Mouse (Mus musculus) kidney, adult 11 months (tissue): ENCODE data around the gene Dguok.

Source experiments
- DNase-seq: peaks from one replicate; pipeline ENCODE4 v3.0.0; 2022

Dguok gene

GRCm38 (mm10) chr6:83496753-83497710 is 9.7 kb downstream of the Dguok start:
- DNase-seq, result peak; percentile 75

DNA sequence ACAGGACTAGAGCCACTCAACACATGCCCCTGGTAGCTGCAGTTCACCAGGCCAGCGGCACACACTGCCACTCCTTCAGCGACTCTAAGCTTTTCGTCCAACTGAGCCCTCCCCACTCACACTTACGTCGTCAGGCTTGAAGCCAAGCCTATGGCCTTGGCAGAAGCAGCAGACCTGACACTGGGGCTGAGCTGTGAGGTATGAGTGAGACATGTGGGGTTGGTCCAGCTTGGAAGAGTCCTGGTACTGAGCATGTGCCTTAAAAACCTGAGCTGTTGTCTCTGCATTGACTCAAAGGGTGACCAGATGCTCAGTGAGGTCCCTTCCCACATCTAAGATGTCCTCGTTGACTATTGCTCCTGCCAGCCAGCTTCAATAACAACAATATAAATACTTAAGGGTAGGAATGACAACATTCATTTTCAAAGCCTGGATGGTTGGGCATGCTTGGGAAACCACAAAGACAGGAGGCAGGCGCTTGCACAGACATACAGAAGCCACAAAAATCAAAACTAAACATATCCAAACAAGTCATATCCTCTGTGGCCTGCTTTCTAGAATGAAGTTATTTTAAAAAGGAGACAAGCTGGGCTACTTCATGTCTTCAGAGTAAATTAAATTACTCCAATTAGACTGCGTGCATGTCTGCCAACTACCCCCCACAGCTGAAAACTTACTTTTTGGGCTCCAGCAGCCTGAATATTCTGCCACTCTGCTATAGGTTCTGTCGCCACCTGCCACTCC is 10.6 kb downstream of the Dguok start:
- no peak for DNase-seq

- no peak for DNase-seq
These were observed 16.1 kb downstream of the Dguok start for GRCm38 (mm10) chr6:83490622-83491021.

DNA sequence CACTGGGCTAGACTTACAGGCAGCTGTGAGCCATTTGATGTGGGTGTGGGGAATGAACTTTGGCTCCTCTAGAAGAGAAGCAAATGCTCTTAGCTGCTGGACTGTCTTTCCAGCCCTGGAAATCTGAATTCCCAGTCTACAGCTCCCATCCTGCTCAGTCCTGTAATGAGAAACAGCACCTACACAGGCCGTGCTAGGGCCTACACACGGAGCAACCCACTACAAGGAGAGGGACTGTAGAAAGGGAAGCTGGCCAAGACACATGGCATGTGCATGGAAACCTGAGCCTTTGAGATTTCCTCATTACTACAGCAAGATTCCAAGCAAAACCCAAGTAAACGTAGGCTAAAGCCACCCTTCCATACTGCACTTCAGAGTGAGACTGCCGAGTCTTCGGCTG is 18.6 kb downstream of the Dguok start:
- no peak for DNase-seq

- no peak for DNase-seq
These were observed 19.5 kb downstream of the Dguok start for GRCm38 (mm10) chr6:83487298-83487697.

GRCm38 (mm10) chr6:83485854-83486253 is 20.9 kb downstream of the Dguok start:
- no peak for DNase-seq

- no peak for DNase-seq
These were observed 23.0 kb downstream of the Dguok start for GRCm38 (mm10) chr6:83483776-83484175.

DNA sequence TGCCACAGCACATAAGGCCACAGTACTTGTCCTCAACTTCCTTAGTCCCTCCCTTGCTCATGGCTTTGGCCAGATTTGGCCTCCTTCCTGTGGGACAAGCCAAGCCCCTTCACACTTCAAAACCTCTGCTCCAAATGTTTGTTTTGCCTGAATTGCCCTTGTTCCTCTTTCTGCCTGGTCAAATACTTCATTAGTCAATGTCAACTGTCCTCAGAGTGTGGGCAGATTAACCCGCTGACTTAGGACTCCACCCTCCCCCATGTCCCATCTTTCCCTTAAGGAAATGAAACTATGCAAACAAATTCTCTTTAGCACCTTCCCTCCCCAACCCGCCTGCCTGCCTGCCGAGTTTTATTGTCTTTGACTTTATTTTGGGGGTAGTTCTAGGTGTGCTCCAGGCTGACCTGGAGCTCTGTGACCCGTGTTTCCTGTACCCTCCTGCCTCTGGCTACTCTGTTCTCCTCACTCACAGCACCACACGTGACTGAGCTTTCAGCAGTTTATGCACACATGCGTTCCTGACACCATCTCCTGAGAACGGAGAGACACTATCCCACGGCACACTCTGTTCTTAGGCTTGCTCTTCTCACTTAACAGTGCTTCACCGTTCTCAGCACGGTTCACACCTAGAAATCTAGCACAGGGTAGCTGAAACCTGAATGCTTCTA is 24.2 kb downstream of the Dguok start:
- peak; percentile 55 for DNase-seq

DNA sequence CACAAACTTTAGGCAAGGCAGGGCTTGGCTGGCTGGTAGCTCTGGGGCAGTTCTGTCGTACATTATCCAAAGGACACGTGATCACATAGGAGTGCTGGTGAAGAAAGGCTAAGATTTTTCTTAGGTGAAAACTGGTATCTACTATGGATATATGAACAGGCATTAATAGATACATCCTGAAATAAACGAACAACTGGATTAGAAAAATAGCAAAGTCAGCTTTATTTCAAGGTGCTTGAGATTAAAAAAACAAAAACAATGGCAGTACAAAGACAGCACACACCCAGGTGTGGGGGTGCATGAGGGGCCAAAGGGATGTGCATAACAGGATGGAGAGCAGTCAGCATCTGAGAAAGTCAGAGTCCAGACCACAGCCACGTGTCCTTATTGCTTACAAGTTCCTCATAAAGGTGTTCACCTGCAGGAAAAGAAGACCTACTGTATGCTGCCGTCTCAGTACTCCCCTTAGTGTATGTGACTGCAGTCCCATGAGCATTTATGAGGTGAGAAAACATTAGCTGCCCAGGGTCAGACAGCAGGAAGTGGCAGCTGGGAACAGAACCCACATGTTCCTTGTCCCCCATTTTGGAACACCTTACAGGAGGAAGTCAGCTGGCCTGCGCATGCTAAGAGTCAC is 26.6 kb downstream of the Dguok start:
- DNase-seq, result no peak

GRCm38 (mm10) chr6:83479193-83479592 is 27.6 kb downstream of the Dguok start:
- DNase-seq, result no peak

GRCm38 (mm10) chr6:83478628-83479027 is 28.1 kb downstream of the Dguok start:
- no peak for DNase-seq

DNA sequence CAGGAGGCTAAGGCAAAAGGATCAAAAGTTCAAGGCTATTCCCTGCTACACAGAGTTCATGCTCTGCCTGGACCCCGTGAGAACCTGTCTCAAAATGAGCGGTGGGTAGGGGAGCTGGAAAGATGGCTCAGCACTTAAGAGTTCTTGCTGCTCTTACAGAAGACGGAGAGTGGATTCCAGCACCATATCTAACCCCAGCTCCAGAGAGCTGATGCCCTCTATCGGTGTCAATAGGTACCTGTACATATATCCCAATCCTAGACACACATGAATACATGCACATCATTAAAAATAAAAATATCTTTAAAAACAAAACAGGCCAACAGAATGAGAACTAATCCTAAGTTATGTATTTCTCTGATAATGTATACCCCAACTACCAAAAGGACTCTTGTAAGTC is 28.6 kb downstream of the Dguok start:
- DNase-seq, result no peak

- DNase-seq, result no peak
These were observed 31.3 kb downstream of the Dguok start for GRCm38 (mm10) chr6:83475431-83475830.

DNA sequence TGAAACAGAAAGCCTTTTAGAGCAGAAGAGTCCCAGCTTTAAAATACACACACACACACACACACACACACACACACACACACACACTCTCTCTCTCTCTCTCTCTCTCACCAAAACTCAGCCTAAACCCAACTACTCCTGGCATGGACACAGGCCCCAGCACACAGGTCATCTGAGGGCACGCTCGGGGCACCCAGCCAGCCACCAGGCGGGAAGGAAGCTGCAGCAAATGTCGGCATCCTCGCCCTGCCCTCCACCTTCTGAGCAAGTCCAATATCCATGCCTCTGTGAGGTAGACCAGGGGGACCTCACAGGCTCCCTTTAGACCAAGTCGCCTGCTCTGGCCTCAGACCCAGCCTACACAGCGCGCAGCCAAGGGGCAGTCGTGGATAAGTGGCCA is 33.5 kb downstream of the Dguok start:
- peak; percentile 68 for DNase-seq

GRCm38 (mm10) chr6:83471739-83472138 is 35.0 kb downstream of the Dguok start:
- DNase-seq, result peak; percentile 34

- DNase-seq, result no peak
These were observed 42.8 kb downstream of the Dguok start for GRCm38 (mm10) chr6:83464011-83464410.

DNA sequence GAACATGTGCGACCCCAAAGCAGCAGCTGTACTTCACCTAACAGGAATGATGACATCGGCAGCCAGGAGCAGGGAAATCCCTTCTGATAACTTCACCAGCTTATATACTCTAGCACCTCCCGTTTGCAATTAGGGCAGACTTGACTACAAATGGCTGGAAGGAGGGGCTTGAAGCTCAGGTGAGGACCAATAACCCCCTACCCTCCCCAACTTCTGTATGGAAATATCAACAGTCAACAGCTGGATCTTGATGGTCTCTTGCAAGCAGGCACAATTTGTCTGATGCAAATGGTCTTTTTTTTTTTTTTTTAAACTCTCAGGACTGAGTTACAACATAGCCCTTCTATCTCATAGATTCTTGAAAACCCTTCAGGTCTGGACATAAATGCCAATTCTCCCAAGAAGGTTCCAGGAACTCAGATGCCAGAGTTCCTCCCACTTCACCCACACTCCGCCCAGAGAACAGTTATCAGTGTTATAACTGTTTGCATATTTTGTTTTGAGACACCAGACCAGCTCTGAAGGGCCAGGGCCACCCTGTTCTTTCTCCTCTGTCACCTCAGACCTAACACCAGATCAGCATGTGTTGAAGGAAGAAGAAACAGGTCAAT is 47.6 kb downstream of the Dguok start, which contains the start of gene Tet3:
TSS of gene Tet3 (minus strand) at position 51 of the 611 bp plus-strand sequence.
- no peak for DNase-seq

DNA sequence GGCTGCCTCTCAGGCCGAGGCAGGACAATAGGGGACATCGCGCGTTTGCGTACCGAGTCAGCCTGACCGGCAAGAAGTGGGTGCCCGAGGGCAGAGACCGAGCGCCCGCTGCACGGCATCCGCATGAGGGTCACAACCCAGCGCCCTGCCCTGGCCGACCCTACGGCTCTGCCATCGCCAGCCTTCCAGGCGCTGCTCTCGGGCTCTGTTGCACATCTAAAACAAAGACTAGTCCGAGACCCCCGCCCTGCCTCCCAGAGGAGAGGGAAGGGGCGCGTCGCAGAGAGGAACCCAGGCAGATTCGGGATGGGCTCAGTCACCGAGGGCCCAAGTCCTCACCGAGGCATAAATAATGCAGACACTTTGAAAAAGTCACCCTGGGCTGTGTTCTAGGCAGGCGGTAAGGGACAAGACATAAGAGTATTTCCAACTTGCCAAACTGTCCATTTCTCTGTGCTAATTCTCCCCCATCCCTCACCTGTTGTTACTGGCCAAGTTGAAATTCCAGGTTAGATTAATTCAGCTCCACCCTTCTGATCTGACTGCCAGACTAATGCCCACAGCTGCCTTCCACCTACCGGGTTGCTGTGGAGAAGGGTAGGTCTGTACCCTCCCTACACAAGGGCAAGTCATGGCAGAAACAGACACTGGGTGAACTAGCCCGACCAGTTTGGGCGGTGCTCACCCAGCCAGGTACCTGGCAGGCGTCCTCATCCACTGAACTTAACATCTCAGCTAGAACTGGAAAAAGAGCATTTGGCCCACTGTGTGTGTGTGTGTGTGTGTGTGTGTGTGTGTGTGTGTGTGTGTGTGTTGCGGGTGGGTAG is 49.6 kb downstream of the Dguok start:
- DNase-seq, result peak; percentile 90

GRCm38 (mm10) chr6:83456131-83456983 is 50.4 kb downstream of the Dguok start:
- DNase-seq, result peak; percentile 81
